Mouse (Mus musculus): Measurements from ENCODE around the gene Btbd11.

The Btbd11 gene

DNA sequence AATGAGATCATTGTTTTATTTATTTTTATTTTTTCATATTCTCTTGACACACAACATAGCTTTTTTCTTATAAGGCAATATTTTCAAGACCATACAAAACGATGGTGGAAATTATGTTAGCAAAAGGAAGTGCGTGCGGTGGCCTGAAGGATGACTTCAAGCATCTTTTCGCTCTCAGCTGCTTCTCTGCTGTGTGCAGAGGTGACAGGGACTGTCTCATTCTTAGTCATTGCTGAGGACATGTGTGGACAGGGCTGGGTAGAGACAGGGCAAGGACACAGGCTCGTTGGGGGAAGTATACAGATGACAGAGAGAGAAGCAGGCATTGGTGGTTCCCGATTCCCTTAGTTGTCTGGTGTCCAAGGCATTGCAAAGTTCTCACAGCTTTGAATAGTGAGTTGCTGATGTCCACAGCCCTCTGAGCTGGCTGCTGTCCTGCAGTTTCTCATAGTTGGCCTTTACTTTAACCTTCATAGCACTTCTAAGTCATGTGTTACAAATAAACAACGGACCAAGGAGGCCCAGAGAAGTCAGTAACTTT is 135.7 kb downstream of the Btbd11 start:
- no peak for DNase-seq (ENCODE audit: low spot score in 2 of 2)

- peak in 1 of 2 experiments; percentile 35 for DNase-seq (ENCODE audit: low spot score in 2 of 2)
These were observed 138.8 kb downstream of the Btbd11 start for GRCm38 (mm10) chr10:85525267-85526015.

DNA sequence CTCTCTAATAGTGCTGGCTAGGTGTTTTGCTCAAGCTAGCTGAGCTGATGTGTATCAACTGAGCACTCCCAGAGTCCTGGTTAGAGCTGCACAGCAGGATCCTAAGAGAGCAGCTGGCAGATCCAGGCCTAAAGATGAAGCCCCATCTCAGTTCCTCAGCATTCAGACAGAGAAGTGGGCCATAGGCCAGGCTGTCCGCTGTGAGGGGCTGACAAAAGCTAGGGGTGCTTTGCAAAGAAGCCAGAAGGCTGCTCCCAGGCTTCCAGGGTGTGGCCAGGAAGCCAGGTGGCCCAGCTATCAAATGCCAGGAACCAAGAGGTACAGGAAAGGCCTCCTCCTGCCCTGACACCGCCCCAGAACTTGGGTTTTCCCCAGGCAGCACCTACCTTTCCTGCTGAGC is 140.0 kb downstream of the Btbd11 start:
- DNase-seq (ENCODE audit: low spot score in 2 of 2) = no peak

DNA sequence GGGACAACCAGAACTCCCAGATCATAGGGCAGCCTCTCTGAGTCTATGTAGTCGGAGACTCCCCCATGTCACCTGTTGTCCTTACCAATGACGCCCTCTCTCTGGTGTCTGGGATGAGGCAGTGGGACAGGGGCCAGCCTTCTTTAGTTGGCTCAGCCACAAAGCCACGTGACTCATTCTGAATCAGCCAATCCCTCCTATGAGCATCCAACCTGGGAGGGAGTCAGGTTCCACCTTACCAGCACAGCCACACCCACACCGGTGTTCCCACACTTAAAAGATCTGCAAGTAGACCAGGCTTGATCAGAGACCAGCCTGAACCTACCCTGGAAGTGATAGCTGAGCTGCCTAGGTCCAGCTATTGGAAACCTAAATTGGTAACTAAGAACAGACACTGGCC is 141.1 kb downstream of the Btbd11 start:
- DNase-seq (ENCODE audit: low spot score in 2 of 2) = no peak

DNA sequence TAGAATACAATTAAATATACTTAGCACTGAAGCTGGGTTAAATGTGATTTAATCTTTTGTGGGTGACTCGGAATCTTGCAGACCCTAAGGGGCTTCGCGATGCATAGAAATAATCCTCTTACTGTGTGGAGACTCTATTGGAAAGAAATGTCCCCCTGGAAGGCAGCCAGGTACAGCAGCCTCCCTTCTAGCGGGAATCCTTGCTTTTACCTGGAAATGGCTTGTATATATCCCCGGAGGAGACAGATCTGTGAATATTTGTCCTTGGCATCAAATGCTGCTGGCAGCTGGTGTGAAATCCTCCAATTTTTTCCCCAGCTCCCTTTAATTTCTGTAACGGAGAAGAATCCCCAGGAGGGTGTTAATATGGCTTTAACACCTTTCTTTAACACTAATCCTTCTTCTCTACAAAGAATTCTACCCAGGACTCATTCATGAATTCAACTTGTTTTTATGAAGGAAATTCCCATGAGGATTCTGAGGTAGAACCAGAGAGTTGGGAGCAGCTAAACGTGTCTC is 146.6 kb downstream of the Btbd11 start:
- peak in 1 of 2 experiments; percentile 32 for DNase-seq (ENCODE audit: low spot score in 2 of 2)

DNA sequence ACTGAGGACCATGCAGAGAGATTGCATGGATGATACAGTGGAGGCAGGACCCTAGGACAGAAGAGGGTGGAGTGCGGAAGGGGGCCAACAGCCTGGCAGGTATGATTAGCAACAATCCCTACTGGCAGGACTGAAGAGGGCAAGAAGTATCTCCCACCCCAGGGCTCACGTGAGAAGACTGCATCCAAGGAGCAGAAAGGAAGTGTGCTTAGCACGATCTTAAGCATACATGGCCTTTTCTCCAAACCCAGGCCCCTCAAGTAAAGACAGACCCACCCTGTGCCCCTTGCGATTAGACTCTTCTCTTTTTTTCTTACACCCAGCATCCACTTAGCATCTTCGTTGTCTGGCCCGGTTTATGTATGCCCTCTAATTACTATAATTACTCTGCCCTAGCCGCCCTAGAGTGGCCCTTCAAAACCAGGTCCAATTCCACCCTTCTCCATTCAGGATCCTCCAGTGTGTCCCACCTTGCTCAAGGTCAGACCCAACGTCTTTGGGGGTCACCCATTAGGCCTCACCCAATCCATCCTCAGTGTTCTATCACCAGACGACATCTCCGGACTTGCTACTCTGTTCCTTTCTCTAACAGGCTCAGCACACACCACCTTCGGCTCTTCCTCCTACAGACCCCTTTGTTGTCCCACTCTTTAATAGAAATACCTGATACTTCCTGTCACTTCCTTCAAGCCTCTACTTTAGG is 151.6 kb downstream of the Btbd11 start:
- no peak for DNase-seq (ENCODE audit: low spot score in 2 of 2)

DNA sequence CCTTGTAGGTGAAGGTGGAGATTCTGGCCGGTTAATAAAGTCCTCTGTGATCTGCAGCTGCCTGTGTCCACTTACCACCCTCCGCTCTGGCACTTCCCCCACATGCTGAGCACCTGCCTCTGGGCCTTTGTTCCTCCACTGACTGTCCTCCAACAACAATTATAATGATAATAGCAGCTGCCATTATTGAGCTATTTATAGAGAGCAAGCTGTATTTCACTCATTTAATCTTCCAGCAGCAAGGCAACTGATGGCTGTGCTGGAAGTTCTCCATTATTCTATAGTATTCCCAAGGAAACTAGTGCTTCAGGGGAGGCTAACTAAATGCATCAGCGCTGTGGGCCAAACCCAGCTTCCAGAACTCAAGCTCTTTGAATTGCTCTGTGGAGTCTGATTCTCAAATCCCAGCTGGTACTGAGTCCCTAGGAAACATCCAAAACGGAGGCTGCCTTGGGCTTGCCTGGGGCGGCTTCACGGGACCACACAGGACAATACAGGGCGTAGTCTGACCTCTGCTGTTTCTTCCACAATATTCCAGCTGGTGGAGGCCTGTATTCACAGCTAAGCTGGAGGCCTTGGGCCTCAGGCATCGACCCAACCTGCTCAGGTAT is 153.0 kb downstream of the Btbd11 start:
- peak in 1 of 2 experiments; percentile 27 for DNase-seq (ENCODE audit: low spot score in 2 of 2)

DNA sequence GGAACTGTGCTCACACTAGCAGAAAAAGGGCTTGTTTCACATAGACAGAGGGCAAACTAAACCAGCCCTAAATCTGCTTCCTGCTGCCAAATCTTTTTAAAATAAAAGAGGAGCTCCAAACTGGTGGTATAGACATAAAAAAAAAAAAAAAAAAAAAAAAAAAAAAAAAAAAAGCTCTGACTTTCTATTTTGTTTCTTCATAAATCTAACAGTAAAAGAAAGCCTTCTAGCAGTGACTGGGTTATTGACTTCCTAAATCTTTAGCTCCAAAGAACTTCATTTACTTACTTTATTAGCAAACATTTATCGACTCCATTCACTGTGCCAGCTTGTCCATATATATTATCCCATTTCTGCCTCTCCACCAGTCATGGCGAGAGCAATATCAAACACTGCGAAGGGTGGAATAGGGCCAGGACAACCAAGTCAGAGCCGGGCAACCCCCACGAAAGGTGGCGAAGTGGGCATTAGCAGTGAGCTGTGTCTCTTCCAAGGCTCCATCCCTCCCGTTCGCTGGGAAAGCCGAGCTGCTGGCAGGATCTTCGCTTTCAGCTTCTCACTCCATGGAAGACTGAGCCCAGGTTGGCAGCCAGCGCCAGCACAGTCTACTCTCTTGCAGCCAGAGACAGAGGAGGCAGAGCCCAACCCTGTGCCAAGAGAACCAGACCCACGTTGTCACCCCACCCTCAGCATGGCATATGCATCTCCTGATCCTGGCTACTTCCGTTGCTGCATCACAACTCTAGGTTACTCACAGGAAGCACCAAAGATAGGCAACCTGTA is 153.9 kb downstream of the Btbd11 start:
- peak in 1 of 2 experiments; percentile 16 for DNase-seq (ENCODE audit: low spot score in 2 of 2)

DNA sequence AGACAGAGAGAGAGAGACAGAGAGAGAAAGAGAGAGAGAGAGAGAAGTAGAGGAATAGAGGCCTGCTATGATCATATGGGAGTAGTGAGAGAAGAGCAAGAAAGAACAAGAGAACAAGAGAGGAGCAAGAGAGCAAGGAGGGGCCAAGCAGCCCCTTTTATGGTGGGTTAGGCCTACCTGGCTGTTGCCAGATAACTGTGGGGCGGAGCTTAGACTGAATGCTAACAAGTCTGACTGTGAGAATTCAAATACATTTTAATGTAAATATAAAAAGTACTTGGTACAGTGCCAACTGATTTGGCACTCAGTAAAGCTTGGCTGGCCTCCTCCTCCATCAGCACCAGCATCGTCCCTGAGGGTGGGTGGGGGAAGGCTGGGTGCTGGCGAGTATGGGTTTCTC is 154.9 kb downstream of the Btbd11 start:
- no peak for DNase-seq (ENCODE audit: low spot score in 2 of 2)

- no peak for DNase-seq (ENCODE audit: low spot score in 2 of 2)
These were observed 155.4 kb downstream of the Btbd11 start for GRCm38 (mm10) chr10:85541892-85542630.

DNA sequence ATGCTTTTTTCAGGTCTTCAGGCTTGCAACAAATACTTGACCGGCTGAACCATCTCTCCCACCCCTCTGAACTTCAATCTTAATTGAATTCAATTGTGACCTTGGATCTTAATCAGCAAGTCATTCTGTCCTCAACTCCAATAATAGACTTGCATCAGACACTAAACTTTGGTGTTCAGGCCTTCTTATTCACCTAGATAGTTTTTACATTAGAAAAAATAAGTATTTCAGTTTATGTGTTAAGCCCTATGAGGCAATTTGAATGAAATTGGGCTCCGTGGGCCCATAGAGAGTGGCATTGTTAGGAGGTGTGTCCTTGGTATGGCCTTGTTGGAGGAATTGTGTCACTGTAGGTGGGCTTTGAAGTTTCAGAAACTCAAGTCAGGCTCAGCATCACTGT is 156.7 kb downstream of the Btbd11 start:
- DNase-seq (ENCODE audit: low spot score in 2 of 2) = no peak

DNA sequence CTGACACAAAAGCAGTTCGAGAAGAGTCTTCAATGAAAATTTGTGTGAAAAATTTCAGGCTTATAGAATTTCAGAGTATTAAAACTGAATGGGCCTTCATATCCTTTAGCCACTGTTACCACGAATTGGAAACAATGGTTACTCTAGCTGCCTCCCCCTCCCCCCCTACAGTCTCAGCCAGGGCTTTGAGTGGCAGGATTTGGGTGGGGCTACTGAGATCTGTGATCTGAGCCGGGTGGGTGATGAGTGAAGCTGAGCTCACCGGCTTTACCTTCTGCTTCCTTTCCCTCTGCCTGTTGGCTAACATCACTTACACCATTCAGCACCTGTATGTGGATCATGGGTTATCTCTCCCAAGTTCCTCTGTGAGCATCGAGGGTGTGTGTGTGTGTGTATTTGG is 158.4 kb downstream of the Btbd11 start:
- DNase-seq (ENCODE audit: low spot score in 2 of 2) = no peak

GRCm38 (mm10) chr10:85555193-85555592 is 168.6 kb downstream of the Btbd11 start:
- DNase-seq (ENCODE audit: low spot score in 2 of 2) = no peak

GRCm38 (mm10) chr10:85561418-85561817 is 174.8 kb downstream of the Btbd11 start:
- DNase-seq (ENCODE audit: low spot score in 2 of 2) = no peak

- no peak for DNase-seq (ENCODE audit: low spot score in 2 of 2)
These were observed 184.8 kb downstream of the Btbd11 start for GRCm38 (mm10) chr10:85571456-85571855.

DNA sequence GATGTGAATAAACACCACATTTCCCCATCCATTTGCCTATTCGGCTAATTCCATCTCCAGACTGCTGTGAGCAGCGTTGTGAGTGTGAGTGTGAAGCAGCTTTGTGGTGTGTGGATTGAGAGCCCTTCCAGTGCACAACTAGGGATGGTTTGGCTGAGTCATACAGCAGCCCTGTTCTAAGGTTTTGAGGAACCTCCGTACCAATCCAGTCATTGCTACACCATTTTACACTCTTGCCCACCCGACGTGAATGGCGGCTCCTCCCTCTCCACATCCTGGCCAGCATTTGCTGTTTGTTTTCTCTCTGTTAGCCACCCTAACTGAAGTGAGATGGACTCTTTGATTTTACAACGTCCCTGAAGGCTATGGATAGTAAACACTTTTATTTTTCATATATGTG is 186.0 kb downstream of the Btbd11 start:
- DNase-seq (ENCODE audit: low spot score in 2 of 2) = no peak

GRCm38 (mm10) chr10:85577891-85578420 is 191.3 kb downstream of the Btbd11 start:
- DNase-seq (ENCODE audit: low spot score in 2 of 2) = no peak

DNA sequence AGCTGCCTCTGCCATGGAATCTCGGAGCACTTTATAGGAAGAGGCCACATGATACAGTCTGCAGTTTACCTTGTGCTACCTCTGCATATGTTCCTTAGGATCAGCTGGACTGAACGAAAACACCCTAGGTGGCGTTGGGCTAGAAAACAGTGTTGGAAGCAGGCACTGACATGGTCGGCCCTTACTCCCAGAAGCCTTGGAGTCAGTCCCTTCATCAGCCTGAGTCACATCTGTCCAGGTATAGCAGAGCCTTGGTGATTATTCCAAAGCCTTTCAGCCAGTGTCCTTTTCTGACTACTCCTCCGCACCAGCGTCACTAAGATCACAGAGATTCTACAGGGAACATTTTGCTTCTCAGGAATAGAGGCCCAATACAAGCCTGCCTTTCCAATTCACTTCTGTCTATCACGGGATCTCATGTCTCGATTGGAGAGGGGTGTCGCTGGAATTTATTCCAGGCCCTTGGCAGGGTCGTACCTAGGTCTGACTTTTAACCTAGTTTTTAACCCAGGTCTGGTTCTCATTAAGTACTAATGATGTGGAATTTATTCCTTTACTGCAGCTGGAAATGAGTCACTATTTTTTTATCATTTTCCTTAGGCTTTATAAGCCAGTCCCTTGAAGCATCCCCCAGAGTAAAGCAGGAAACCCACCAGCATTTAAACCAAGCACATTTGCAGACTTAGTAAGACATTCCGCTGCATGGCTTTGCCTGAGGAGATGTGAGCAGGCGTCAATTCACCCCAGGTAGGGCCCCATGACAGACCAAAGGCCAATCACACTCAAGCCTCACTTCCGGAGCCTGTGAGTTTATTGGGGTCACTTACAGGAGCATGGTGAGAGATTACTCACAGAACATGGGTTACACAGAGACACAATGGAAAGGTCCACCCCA is 192.2 kb downstream of the Btbd11 start:
- DNase-seq (ENCODE audit: low spot score in 2 of 2) = no peak

DNA sequence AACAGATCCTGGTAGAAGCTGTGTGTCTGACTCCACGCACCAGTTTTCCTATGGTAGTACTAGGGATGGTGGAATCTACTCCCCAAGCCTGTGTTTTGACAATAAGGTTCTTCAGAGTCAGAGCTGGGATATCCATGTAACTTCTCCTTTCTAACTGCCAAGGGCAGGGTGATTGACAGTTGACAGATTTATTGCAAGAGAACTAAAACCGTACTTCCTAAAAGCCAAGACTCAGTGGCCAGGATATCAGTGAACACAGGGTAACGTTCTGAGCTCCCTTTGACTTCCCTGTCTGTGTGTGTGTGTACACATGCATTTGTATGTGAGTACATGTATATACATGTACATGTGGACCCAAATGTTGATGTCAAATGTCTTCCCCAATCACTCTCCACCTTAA is 201.1 kb downstream of the Btbd11 start:
- DNase-seq (ENCODE audit: low spot score in 2 of 2) = no peak

- no peak for DNase-seq (ENCODE audit: low spot score in 2 of 2)
These were observed 203.4 kb downstream of the Btbd11 start for GRCm38 (mm10) chr10:85590043-85590442.
